Mouse (Mus musculus) liver, embryonic 12.5 days (tissue): ENCODE results near the gene Cd79a. TPM values are rescaled to one million over a fixed set of nuclear protein-coding genes. Genes with fewer than 3 reads are reported as not detected.
"Not testable (repeated sequence)": the region's sequence is repeated elsewhere in the genome, so short reads cannot be mapped to it uniquely, and the experiment has no call there.

Source experiments
- ATAC-seq: fragments of 200-750 bp; cut with Nextera tagmentation; 2 replicates; pipeline ENCODE4 v1.8.0; 2017; ENCODE audit warnings: moderate number of reproducible peaks, mild to moderate bottlenecking, moderate library complexity
- H3K27ac ChIP-seq: fragments of 300-500 bp; sonication (generic); 2 replicates; pipeline ENCODE4 v1.5.1; 2016; ENCODE audit warnings: mild to moderate bottlenecking
- H3K27me3 ChIP-seq: fragments of 300-500 bp; sonication (generic); replicated peaks from 2 replicates; pipeline ENCODE4 v1.6.1; 2016; ENCODE audit warnings: mild to moderate bottlenecking, moderate library complexity
- H3K36me3 ChIP-seq: fragments of 300-500 bp; sonication (generic); 2 replicates; pipeline ENCODE4 v1.6.1; 2016; ENCODE audit warnings: mild to moderate bottlenecking, moderate library complexity
- H3K4me1 ChIP-seq: fragments of 300-500 bp; sonication (generic); 2 replicates; pipeline ENCODE4 v1.6.1; 2016
- H3K4me2 ChIP-seq: fragments of 300-500 bp; sonication (generic); 2 replicates; pipeline ENCODE4 v1.6.1; 2016; ENCODE audit warnings: mild to moderate bottlenecking, moderate library complexity
- H3K4me3 ChIP-seq: fragments of 300-500 bp; sonication (generic); 2 replicates; pipeline ENCODE4 v1.5.1; 2016; ENCODE audit warnings: mild to moderate bottlenecking, moderate library complexity
- H3K9ac ChIP-seq: fragments of 300-500 bp; sonication (generic); 2 replicates; pipeline ENCODE4 v1.6.1; 2016; ENCODE audit warnings: mild to moderate bottlenecking, moderate library complexity
- H3K9me3 ChIP-seq: fragments of 300-500 bp; sonication (generic); replicated peaks from 2 replicates; pipeline ENCODE4 v1.6.1; 2016; ENCODE audit warnings: mild to moderate bottlenecking, moderate library complexity
- WGBS: fragments of 180-500 bp; shearing (Covaris S2); methylation state at CpG from one replicate; pipeline ENCODE4 v1.1.7; 2016; ENCODE audit not compliant: insufficient replicate concordance; 5-methylcytosine and 5-hydroxymethylcytosine counted together
- polyA plus RNA-seq: library from polyadenylated mRNA; unstranded; fragments of >200 nt; fragmentation: Nextera tagmentation; extraction: Ambion mirVana; gene quantifications from 2 replicates; pipeline ENCODE4 v1.2.1, GENCODE M21; 2016

The Cd79a gene
- polyA plus RNA-seq, 1 experiment from 2014 or later = not detected

DNA sequence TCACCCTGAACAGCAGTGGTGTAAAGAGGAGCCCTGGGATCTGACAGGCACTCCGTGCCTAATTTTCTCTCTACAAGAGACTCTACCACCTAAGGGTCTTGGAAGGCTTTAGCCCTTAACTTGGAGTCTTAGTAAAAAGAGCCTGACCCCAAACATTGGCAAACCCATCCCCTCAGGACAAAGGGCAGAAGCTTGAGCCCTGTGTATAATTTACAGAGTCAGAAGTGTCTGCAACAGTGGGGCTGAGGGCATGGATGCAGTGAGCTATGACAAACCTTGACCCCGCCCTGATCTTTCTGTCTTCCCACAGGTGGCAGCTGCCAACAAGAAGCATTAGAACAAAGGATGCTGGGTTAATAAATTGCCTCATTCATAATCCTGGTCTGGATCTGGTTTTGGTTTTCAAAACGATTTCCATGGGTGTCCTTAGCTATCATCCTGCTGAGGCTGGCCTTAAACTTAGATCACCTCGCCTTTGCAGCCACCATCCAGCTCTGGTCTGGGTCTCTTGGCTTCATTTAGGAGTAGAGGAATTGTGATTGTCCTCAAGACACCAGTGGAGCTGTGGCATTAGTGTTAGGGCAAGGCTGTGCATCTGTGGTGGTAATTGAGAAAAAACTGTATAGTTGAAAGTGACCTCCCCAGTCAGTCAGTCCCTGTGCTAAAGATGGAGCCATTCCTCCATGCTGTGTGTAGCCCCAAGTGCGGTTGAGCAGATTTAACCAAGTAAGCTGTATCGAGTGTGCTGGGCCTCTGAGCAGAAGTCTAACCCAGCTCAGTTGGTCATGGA lies 7.6 kb upstream of the Cd79a start:
- Histone ChIP-seq H3K4me2 (no peak overlapping the region), H3K27me3 (no peaks in the 10 kb centered on the region), H3K36me3 (peaks cover 63% of the 10 kb centered on the region), H3K9ac (no peak overlapping the region), H3K4me1 (peaks cover 39% of the 10 kb centered on the region), H3K27ac (peak overlapping the region; percentile 96), H3K4me3 (no peak overlapping the region), H3K9me3 (no peaks in the 10 kb centered on the region)
- ATAC-seq = peak; percentile 31; the same call in 1 of the 2 replicates
- WGBS = 78% methylated on average over 6 of the region's 6 CpGs

DNA sequence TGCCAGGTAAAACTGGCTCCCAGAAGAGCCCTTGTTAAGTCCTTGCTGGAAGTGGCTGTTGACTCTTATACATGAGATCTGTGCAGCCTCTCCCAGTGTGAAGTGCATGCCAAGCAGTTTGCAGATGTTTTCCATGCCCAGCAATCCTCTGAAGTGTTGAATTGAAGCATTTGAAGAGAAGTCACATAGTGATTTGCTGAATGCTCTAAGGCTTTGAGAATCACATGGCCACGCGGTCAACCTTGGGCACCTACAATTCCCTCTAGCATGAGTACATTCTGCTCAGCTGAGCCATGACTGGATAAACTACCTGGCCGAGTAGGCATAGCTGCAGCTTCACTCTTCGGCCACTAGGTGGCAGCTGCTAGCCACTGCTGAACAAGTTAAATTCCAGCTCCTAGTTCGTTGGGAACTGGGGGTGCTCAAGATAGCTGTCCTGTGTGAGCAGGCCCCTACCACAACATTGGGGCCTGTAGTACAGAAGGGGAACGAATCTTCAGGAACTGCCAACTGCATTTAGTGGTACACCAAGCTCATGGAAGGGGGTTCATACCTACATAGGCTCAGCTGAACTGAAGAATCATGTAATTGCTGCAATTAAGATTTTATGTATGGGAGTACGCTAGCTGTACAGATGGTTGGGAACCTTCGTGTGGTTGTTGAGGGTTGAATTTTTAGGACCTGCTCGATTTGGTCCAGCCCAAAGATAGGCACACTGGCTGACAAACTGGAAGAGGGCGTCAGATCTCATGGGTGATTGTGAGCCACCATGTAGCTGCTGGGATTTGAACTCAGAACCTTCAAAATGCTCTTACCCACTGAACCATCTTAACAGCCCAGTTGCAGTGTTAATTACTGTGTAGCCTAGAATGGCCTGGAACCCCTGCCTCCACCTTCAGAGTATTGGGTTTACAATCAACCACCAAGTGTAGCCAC lies 6.6 kb upstream of the Cd79a start:
- H3K36me3 ChIP-seq = peaks cover 59% of the 10 kb centered on the region
- no peak overlapping the region for H3K4me2 ChIP-seq
- ATAC-seq = peak; percentile 66
- no peak overlapping the region for H3K4me3 ChIP-seq
- peaks cover 37% of the 10 kb centered on the region for H3K4me1 ChIP-seq
- H3K9ac ChIP-seq = no peak overlapping the region
- no peaks in the 10 kb centered on the region for H3K9me3 ChIP-seq
- H3K27me3 ChIP-seq = no peaks in the 10 kb centered on the region
- peak overlapping the region; percentile 96 for H3K27ac ChIP-seq
- WGBS = 20% methylated on average over 10 of the region's 10 CpGs

DNA sequence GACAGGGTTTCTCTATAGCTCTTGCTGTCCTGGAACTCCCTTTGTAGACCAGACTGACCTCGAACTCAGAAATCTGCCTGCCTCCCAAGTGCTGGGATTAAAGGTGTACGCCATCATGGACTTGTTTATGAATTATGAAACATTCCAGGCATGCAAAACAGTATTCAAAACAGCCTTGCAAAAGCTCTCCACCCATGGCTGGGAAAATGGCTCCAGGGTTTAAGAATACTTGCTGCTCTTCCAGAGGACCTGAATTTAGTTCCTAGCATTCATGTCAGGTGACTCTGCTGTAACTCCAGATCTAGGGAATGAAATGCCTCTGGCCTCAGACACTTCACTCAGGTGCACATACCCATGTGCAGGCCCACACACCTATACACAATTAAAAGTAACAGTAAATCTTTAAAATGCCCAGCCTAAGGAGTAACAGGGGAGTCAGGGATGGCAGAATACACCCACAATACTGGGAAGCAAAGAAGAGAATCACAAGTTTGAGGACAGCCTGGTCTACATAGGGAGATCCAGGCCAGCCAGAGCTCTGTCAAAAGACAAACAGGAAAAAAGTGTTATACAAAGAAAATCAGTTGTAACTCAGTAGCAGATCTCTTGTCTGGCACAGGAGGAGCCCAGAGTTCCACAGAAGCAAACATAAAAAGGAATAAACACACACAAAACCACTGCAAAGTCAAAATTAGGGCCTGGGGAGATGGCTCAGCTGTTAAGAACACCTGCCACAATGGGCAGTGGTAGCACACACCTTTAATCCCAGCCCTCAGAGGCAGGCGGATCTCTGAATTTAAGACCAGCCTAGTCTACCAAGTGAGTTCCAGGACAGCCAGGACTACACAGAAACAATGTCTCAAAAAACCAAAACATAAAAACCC lies 5.7 kb upstream of the Cd79a start:
- Histone ChIP-seq H3K4me2 (no peak overlapping the region), H3K9me3 (no peaks in the 10 kb centered on the region), H3K4me3 (no peak overlapping the region), H3K27ac (peak overlapping the region; percentile 96), H3K4me1 (peaks cover 27% of the 10 kb centered on the region), H3K9ac (no peak overlapping the region), H3K27me3 (no peaks in the 10 kb centered on the region), H3K36me3 (peaks cover 49% of the 10 kb centered on the region)
- WGBS = 66% methylated on average over 3 of the region's 3 CpGs
- no peak for ATAC-seq

DNA sequence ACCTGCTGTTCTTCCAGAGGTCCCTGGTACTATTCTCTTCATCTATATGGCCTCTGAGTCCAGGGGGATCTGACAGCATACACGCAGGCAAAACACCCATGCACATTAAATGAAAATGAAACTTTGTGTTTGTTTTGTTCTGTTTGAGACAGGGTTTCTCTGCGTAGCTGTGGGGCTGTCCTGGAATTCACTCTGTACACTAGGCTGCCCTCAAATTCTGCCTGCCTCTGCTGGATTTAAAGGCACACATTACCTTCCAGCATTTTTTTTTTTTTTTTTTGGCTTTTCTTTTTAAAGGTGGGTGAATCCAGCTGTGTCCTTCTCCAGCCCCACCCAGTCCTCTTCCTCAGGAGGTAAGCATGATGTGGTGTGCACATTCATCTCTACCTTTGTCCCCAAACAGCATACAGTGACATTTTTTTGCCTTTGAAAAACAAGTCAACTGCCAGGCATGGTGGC lies 5.0 kb upstream of the Cd79a start:
- WGBS = 61% methylated on average over 2 of the region's 2 CpGs
- Histone ChIP-seq H3K4me3 (no peak overlapping the region), H3K4me1 (peaks cover 21% of the 10 kb centered on the region), H3K36me3 (peaks cover 43% of the 10 kb centered on the region), H3K27ac (peak overlapping the region; percentile 96), H3K4me2 (no peak overlapping the region), H3K27me3 (no peaks in the 10 kb centered on the region), H3K9me3 (no peaks in the 10 kb centered on the region), H3K9ac (no peak overlapping the region)
- ATAC-seq = no peak

DNA sequence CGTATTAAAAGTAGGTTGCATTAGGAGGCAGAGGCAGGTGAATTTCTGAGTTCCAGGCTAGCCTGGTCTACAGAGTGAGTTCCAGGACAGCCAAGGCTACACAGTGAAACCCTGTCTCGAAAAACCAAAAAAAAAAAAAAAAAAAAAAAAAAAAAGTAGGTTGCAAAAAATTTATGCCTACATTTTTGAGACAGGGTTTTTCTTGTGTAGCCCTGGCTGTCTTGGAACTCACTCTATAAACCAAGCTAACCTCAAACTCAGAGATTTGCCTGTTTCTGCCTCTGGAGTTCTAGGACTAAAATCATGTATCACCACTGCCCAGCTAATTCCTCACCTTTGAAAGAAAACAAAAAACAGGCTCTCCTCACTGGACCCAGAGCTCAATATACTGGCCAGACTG lies 1.4 kb upstream of the Cd79a start:
- not testable (repeated sequence) for ATAC-seq, H3K4me2 ChIP-seq, H3K4me3 ChIP-seq, H3K27ac ChIP-seq, H3K36me3 ChIP-seq, H3K9me3 ChIP-seq, H3K27me3 ChIP-seq, H3K9ac ChIP-seq, H3K4me1 ChIP-seq
- 73% methylated on average over 2 of the region's 2 CpGs for WGBS

DNA sequence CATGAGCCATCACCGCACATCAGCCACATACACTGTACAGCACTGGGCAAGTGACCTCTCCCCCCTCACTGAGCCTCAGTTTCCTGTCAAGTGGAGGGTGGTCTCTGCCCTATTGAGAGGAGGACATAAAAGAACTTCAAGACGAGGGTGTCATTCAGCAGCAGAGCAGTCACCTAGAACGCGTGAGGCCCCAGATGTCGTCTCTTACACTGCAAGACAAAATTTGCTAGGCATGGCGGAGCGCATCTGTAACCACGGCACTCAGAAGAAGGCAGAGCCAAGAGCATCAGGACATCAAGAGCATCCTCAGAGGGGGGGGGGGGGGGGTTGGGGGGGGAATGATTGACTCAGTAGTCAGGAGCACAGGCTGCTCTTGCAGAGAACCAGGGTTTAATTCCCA lies 912 bp upstream of the Cd79a start:
- H3K9me3 ChIP-seq = no peaks in the 10 kb centered on the region
- ATAC-seq = no peak
- H3K27me3 ChIP-seq = no peaks in the 10 kb centered on the region
- 70% methylated on average over 8 of the region's 8 CpGs for WGBS
- H3K9ac ChIP-seq = no peak overlapping the region
- peaks cover 3% of the 10 kb centered on the region; the same call in 1 of the 2 replicates for H3K36me3 ChIP-seq
- no peak overlapping the region for H3K4me2 ChIP-seq
- no peak overlapping the region for H3K27ac ChIP-seq
- H3K4me3 ChIP-seq = no peak overlapping the region
- H3K4me1 ChIP-seq = peaks cover 12% of the 10 kb centered on the region

DNA sequence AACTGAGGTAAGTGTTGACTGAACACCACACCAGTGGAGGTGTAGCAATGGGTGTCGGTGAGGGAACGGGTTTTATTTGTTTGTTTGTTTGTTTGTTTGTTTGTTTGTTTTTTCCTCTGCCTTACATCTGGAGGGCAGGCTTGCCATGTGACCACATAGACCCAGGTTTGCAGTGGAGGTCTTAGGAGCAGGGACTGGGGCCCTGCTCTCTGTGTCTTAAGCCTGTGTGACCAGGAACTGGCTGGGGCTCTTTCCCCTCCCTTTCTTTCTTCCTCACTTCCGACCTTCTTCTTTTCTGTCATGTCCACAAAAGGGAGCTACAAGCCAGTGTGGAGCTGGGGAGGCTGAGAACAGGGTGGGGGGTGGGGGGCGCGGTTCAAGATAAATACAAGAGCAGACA lies 778 bp downstream of the Cd79a start:
- Histone ChIP-seq H3K4me1 (peaks cover 27% of the 10 kb centered on the region), H3K9ac (no peak overlapping the region), H3K4me2 (no peak overlapping the region), H3K4me3 (no peak overlapping the region), H3K9me3 (no peaks in the 10 kb centered on the region), H3K27me3 (no peaks in the 10 kb centered on the region), H3K36me3 (no peaks in the 10 kb centered on the region), H3K27ac (no peak overlapping the region)
- WGBS = 59% methylated on average over 5 of the region's 5 CpGs
- ATAC-seq = no peak

DNA sequence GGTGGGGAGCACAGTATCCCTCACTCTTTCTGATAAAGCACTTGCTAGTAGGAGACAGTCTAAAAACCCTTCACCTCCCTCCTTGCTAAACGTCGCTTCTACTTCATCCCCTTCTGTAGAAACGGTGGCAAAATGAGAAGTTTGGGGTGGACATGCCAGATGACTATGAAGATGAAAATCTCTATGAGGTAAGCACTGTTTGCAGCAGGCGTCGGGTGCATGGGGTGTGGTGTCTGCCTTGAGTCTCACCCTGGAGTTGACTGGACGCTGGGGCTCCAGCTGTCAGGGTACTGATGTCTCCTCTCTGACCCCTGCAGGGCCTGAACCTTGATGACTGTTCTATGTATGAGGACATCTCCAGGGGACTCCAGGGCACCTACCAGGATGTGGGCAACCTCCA lies 3.9 kb downstream of the Cd79a start:
- H3K4me1 ChIP-seq = peaks cover 51% of the 10 kb centered on the region
- no peaks in the 10 kb centered on the region for H3K9me3 ChIP-seq
- H3K9ac ChIP-seq = no peak overlapping the region
- H3K4me3 ChIP-seq = no peak overlapping the region
- H3K27ac ChIP-seq = peak overlapping the region; percentile 36
- ATAC-seq = no peak
- WGBS = 40% methylated on average over 6 of the region's 6 CpGs
- H3K36me3 ChIP-seq = no peaks in the 10 kb centered on the region
- no peaks in the 10 kb centered on the region for H3K27me3 ChIP-seq
- no peak overlapping the region for H3K4me2 ChIP-seq

DNA sequence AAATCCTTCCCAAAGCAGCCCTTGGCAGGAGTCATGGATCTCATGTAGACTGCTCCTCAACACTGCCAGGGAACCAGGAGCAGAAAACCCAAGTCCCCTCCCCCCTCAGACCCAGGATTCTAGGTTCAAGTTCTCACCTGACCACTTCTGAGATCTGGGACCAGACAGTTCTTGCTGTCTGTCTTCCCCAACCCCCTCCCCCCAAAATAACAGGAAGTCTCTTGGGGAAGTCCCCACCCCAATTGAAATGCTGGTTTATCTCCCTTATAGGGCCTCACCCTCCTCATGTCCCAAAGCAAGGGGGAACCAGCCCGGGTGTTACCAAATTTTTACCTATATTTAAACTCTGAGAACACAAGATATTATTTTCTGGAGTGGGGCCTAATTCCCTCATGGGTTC lies 4.7 kb downstream of the Cd79a start:
- Histone ChIP-seq H3K4me2 (peak overlapping the region; percentile 91), H3K4me3 (peak overlapping the region; percentile 76), H3K36me3 (no peaks in the 10 kb centered on the region), H3K27me3 (no peaks in the 10 kb centered on the region), H3K27ac (peak overlapping the region; percentile 90), H3K9me3 (no peaks in the 10 kb centered on the region), H3K9ac (peak overlapping the region; percentile 75; the same call in 1 of the 2 replicates), H3K4me1 (peaks cover 58% of the 10 kb centered on the region)
- no peak for ATAC-seq
- 7% methylated on average over 1 of the region's 1 CpGs for WGBS

DNA sequence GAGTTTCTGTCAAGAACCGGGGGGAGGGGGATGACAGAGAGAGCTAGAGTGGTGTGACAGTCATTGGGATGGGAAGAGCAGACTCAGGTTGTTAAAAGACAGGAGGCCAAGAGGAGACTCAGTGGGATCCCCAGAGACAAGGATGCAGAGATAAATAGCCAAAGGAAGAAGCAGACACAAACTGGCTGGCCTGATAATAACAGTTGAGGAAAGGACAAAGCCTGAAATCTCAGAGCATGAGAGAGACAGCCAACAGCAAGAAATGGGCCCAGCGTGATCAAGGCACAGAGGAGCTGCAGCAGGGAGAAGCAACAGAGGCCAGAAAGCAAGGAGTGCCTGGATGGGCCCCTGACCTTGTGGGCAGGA lies 5.1 kb downstream of the Cd79a start:
- peaks cover 61% of the 10 kb centered on the region for H3K4me1 ChIP-seq
- ATAC-seq = no peak
- H3K9me3 ChIP-seq = no peaks in the 10 kb centered on the region
- peak overlapping the region; percentile 91 for H3K4me2 ChIP-seq
- H3K27me3 ChIP-seq = no peaks in the 10 kb centered on the region
- no peaks in the 10 kb centered on the region for H3K36me3 ChIP-seq
- H3K9ac ChIP-seq = peak overlapping the region; percentile 75
- 13% methylated on average over 2 of the region's 2 CpGs for WGBS
- peak overlapping the region; percentile 90 for H3K27ac ChIP-seq
- H3K4me3 ChIP-seq = peak overlapping the region; percentile 76

DNA sequence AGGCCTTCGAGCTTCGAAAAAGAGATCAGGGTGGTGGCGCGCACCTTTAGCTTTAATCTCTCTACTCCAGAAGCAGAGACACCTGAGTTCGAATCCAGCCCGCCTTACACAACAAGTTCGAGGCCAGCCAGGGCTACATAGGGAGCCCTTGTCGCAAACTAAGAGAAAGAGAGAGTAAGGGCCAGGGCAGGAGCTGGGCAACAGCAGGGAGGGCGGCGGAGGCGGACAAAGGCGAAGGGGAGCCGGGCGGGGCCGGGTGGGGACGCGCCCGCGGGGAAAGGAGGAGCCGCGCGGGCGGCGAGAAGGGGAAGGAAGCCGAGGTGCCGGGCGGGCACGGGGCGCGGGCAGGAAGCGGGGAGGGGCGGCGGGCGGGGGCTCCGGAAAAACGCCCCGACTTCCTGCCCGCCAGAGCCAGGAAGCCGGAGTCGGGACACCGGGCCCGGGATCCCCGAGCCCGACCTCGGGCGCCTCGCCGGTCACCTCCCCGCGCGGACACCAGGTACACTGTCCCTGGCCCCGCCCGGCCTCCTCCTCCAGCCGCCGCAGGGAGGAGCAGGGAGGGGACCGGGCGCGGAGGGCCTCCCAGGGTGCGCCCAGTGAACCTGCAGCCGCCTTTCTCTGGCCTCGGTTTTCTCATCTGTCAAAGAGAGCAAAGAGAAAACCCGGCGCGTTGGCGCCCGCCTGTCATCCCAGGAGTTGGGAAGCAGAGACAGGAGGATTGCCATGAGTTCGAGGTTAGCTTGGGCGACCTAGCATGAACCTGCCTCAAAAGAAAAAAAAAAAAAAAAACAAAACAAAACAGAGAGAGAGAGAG lies 5.7 kb downstream of the Cd79a start, which contains the start of gene Arhgef1:
Arhgef1 (plus strand) TSS at position 283 of the 814 bp plus-strand sequence.
- ATAC-seq = peak; percentile 70
- Histone ChIP-seq H3K4me1 (peaks cover 63% of the 10 kb centered on the region), H3K9me3 (no peaks in the 10 kb centered on the region), H3K9ac (peak within 1 kb of the TSS; percentile 75), H3K4me2 (peak within 1 kb of the TSS; percentile 91), H3K36me3 (peaks cover 5% of the 10 kb centered on the region), H3K27ac (peak within 1 kb of the TSS; percentile 90), H3K4me3 (peak within 1 kb of the TSS; percentile 76), H3K27me3 (no peaks in the 10 kb centered on the region)
- 2% methylated on average over 67 of the region's 68 CpGs for WGBS
